Mouse (Mus musculus): ENCODE results near the gene Cd22. TPM values are rescaled to one million over a fixed set of nuclear protein-coding genes. Genes with fewer than 3 reads are reported as not detected.

Cd22 gene
- polyA plus RNA-seq, 1 experiment from 2014 or later, result not detected

GRCm38 (mm10) chr7:30826660-30827059, 53.5 kb downstream of the Cd22 start:
- DNase-seq (ENCODE audit: low spot score) (no peak), ATAC-seq (ENCODE audit: insufficient number of reproducible peaks, low FRiP score, low TSS enrichment, low read depth) (no peak)
- no peak overlapping the region for H3K4me2 ChIP-seq (ENCODE audit: low read depth, severe bottlenecking)
- no peak overlapping the region for H3K9ac ChIP-seq (ENCODE audit: low read length)
- no peaks in the 10 kb centered on the region for H3K4me1 ChIP-seq (ENCODE audit: control insufficient read depth, insufficient read depth, low read length)
- no peaks in the 10 kb centered on the region for H3K9me3 ChIP-seq (ENCODE audit: control insufficient read depth, low read length)
- H3K36me3 ChIP-seq (ENCODE audit: control insufficient read depth, insufficient read depth, low read length), result no peaks in the 10 kb centered on the region
- no peak overlapping the region for H3K4me3 ChIP-seq (ENCODE audit: low read depth, low read length)
- 87% methylated on average over 10 of the region's 10 CpGs for WGBS
- no peaks in the 10 kb centered on the region for H3K27me3 ChIP-seq (ENCODE audit: control insufficient read depth, insufficient read depth, low read length)
- no peak overlapping the region for H3K27ac ChIP-seq (replicated peaks; ENCODE audit: low read depth, low read length)

GRCm38 (mm10) chr7:30824306-30824705, 55.8 kb downstream of the Cd22 start:
- DNase-seq (ENCODE audit: low spot score), result no peak
- Histone ChIP-seq H3K4me2 (ENCODE audit: low read depth, severe bottlenecking) (no peak overlapping the region), H3K36me3 (ENCODE audit: control insufficient read depth, insufficient read depth, low read length) (no peaks in the 10 kb centered on the region), H3K4me3 (ENCODE audit: low read depth, low read length) (no peak overlapping the region), H3K4me1 (ENCODE audit: control insufficient read depth, insufficient read depth, low read length) (no peaks in the 10 kb centered on the region), H3K27me3 (ENCODE audit: control insufficient read depth, insufficient read depth, low read length) (no peaks in the 10 kb centered on the region), H3K9me3 (ENCODE audit: control insufficient read depth, low read length) (no peaks in the 10 kb centered on the region), H3K27ac (replicated peaks; ENCODE audit: low read depth, low read length) (no peak overlapping the region), H3K9ac (ENCODE audit: low read length) (no peak overlapping the region)
- ATAC-seq (ENCODE audit: insufficient number of reproducible peaks, low FRiP score, low TSS enrichment, low read depth), result no peak
- WGBS, result 92% methylated on average over 3 of the region's 3 CpGs

GRCm38 (mm10) chr7:30823675-30824074, 56.5 kb downstream of the Cd22 start, which contains the start of gene Ffar2:
Ffar2 (minus strand) TSS chr7:30823775.
- Histone ChIP-seq H3K27me3 (ENCODE audit: control insufficient read depth, insufficient read depth, low read length) (no peaks in the 10 kb centered on the region), H3K4me2 (ENCODE audit: low read depth, severe bottlenecking) (no peak within 1 kb of the TSS), H3K36me3 (ENCODE audit: control insufficient read depth, insufficient read depth, low read length) (no peaks in the 10 kb centered on the region), H3K4me3 (ENCODE audit: low read depth, low read length) (no peak within 1 kb of the TSS), H3K4me1 (ENCODE audit: control insufficient read depth, insufficient read depth, low read length) (no peaks in the 10 kb centered on the region), H3K27ac (replicated peaks; ENCODE audit: low read depth, low read length) (no peak within 1 kb of the TSS), H3K9me3 (ENCODE audit: control insufficient read depth, low read length) (no peaks in the 10 kb centered on the region), H3K9ac (ENCODE audit: low read length) (no peak within 1 kb of the TSS)
- WGBS, result 93% methylated on average over 18 of the region's 18 CpGs
- no peak for DNase-seq (ENCODE audit: low spot score)
- no peak for ATAC-seq (ENCODE audit: insufficient number of reproducible peaks, low FRiP score, low TSS enrichment, low read depth)

- Histone ChIP-seq H3K27ac (replicated peaks; ENCODE audit: low read depth, low read length) (no peak overlapping the region), H3K9ac (ENCODE audit: low read length) (no peak overlapping the region), H3K36me3 (ENCODE audit: control insufficient read depth, insufficient read depth, low read length) (no peaks in the 10 kb centered on the region), H3K9me3 (ENCODE audit: control insufficient read depth, low read length) (no peaks in the 10 kb centered on the region), H3K27me3 (ENCODE audit: control insufficient read depth, insufficient read depth, low read length) (no peaks in the 10 kb centered on the region), H3K4me1 (ENCODE audit: control insufficient read depth, insufficient read depth, low read length) (no peaks in the 10 kb centered on the region), H3K4me3 (ENCODE audit: low read depth, low read length) (no peak overlapping the region), H3K4me2 (ENCODE audit: low read depth, severe bottlenecking) (no peak overlapping the region)
- DNase-seq (ENCODE audit: low spot score) (no peak), ATAC-seq (ENCODE audit: insufficient number of reproducible peaks, low FRiP score, low TSS enrichment, low read depth) (no peak)
- 75% methylated on average over 5 of the region's 5 CpGs for WGBS
These were observed 58.6 kb downstream of the Cd22 start for GRCm38 (mm10) chr7:30821532-30821931.

GRCm38 (mm10) chr7:30820854-30821445, 59.2 kb downstream of the Cd22 start:
- Histone ChIP-seq H3K4me3 (ENCODE audit: low read depth, low read length) (no peak overlapping the region), H3K27ac (replicated peaks; ENCODE audit: low read depth, low read length) (no peak overlapping the region), H3K4me1 (ENCODE audit: control insufficient read depth, insufficient read depth, low read length) (no peaks in the 10 kb centered on the region), H3K9me3 (ENCODE audit: control insufficient read depth, low read length) (no peaks in the 10 kb centered on the region), H3K9ac (ENCODE audit: low read length) (no peak overlapping the region), H3K36me3 (ENCODE audit: control insufficient read depth, insufficient read depth, low read length) (no peaks in the 10 kb centered on the region), H3K27me3 (ENCODE audit: control insufficient read depth, insufficient read depth, low read length) (no peaks in the 10 kb centered on the region), H3K4me2 (ENCODE audit: low read depth, severe bottlenecking) (no peak overlapping the region)
- WGBS, result 82% methylated on average over 7 of the region's 7 CpGs
- no peak for ATAC-seq (ENCODE audit: insufficient number of reproducible peaks, low FRiP score, low TSS enrichment, low read depth)
- no peak for DNase-seq (ENCODE audit: low spot score)

GRCm38 (mm10) chr7:30820131-30820530, 60.0 kb downstream of the Cd22 start:
- Histone ChIP-seq H3K27me3 (ENCODE audit: control insufficient read depth, insufficient read depth, low read length) (no peaks in the 10 kb centered on the region), H3K4me3 (ENCODE audit: low read depth, low read length) (no peak overlapping the region), H3K27ac (replicated peaks; ENCODE audit: low read depth, low read length) (no peak overlapping the region), H3K9ac (ENCODE audit: low read length) (no peak overlapping the region), H3K36me3 (ENCODE audit: control insufficient read depth, insufficient read depth, low read length) (no peaks in the 10 kb centered on the region), H3K4me2 (ENCODE audit: low read depth, severe bottlenecking) (no peak overlapping the region), H3K9me3 (ENCODE audit: control insufficient read depth, low read length) (no peaks in the 10 kb centered on the region), H3K4me1 (ENCODE audit: control insufficient read depth, insufficient read depth, low read length) (no peaks in the 10 kb centered on the region)
- no peak for DNase-seq (ENCODE audit: low spot score)
- ATAC-seq (ENCODE audit: insufficient number of reproducible peaks, low FRiP score, low TSS enrichment, low read depth), result no peak
- 67% methylated on average over 6 of the region's 6 CpGs for WGBS

Other genes with a start within 250 kb of the Cd22 start
- gene Etv2, start 244.5 kb downstream of the Cd22 start, polyA plus RNA-seq (2014; fragmentation: Nextera tagmentation; extraction: Ambion mirVana), result 0.19 and 0.43 TPM in 2 replicates
- 125 and 126 TPM in 2 replicates for gene Rbm42, start 230.0 kb downstream of the Cd22 start, polyA plus RNA-seq (2014; fragmentation: Nextera tagmentation; extraction: Ambion mirVana)
- 62.1 and 67.3 TPM in 2 replicates for gene Haus5, start 215.3 kb downstream of the Cd22 start, polyA plus RNA-seq (2014; fragmentation: Nextera tagmentation; extraction: Ambion mirVana)
- not detected in 2 replicates for gene Pmis2, start 208.7 kb downstream of the Cd22 start, polyA plus RNA-seq (2014; fragmentation: Nextera tagmentation; extraction: Ambion mirVana)
- gene 2200002J24Rik, start 181.4 kb downstream of the Cd22 start, polyA plus RNA-seq (2014; fragmentation: Nextera tagmentation; extraction: Ambion mirVana), result not detected in 2 replicates
- gene Atp4a, start 168.1 kb downstream of the Cd22 start, polyA plus RNA-seq (2014; fragmentation: Nextera tagmentation; extraction: Ambion mirVana), result 0.28 and 0.41 TPM in 2 replicates
- gene Tmem147, start 150.8 kb downstream of the Cd22 start, polyA plus RNA-seq (2014; fragmentation: Nextera tagmentation; extraction: Ambion mirVana), result 143 and 149 TPM in 2 replicates
- 0.43 and 0.47 TPM in 2 replicates for gene Gapdhs, start 136.7 kb downstream of the Cd22 start, polyA plus RNA-seq (2014; fragmentation: Nextera tagmentation; extraction: Ambion mirVana)
- 0.27 and 1.3 TPM in 2 replicates for gene Sbsn, start 128.9 kb downstream of the Cd22 start, polyA plus RNA-seq (2014; fragmentation: Nextera tagmentation; extraction: Ambion mirVana)
- gene Dmkn, start 116.6 kb downstream of the Cd22 start, polyA plus RNA-seq (2014; fragmentation: Nextera tagmentation; extraction: Ambion mirVana), result not detected in 2 replicates
- gene Krtdap, start 92.4 kb downstream of the Cd22 start, polyA plus RNA-seq (2014; fragmentation: Nextera tagmentation; extraction: Ambion mirVana), result not detected in 2 replicates
- 0.10 TPM in 1 of 2 replicates, not detected in the other for gene Ffar2, start 56.6 kb downstream of the Cd22 start, polyA plus RNA-seq (2014; fragmentation: Nextera tagmentation; extraction: Ambion mirVana)
- gene Ffar3, start 24.2 kb downstream of the Cd22 start, polyA plus RNA-seq (2014; fragmentation: Nextera tagmentation; extraction: Ambion mirVana), result 0.09 TPM in 1 of 2 replicates, not detected in the other
- gene Ffar1, start 18.8 kb downstream of the Cd22 start, polyA plus RNA-seq (2014; fragmentation: Nextera tagmentation; extraction: Ambion mirVana), result not detected in 2 replicates
- 0.21 and 0.27 TPM in 2 replicates for gene Mag, start 34.5 kb upstream of the Cd22 start, polyA plus RNA-seq (2014; fragmentation: Nextera tagmentation; extraction: Ambion mirVana)
- gene Hamp2, start 44.3 kb upstream of the Cd22 start, polyA plus RNA-seq (2014; fragmentation: Nextera tagmentation; extraction: Ambion mirVana), result not detected in 2 replicates
- gene Hamp, start 63.7 kb upstream of the Cd22 start, polyA plus RNA-seq (2014; fragmentation: Nextera tagmentation; extraction: Ambion mirVana), result not detected in 2 replicates
- 25.5 and 29.7 TPM in 2 replicates for gene Usf2, start 76.5 kb upstream of the Cd22 start, polyA plus RNA-seq (2014; fragmentation: Nextera tagmentation; extraction: Ambion mirVana)
- gene Lsr, start 93.1 kb upstream of the Cd22 start, polyA plus RNA-seq (2014; fragmentation: Nextera tagmentation; extraction: Ambion mirVana), result 25.7 and 27.5 TPM in 2 replicates
- 0.81 and 1.2 TPM in 2 replicates for gene Fam187b, start 93.4 kb upstream of the Cd22 start, polyA plus RNA-seq (2014; fragmentation: Nextera tagmentation; extraction: Ambion mirVana)
- gene Fxyd5, start 162.1 kb upstream of the Cd22 start, polyA plus RNA-seq (2014; fragmentation: Nextera tagmentation; extraction: Ambion mirVana), result 10.8 and 11.5 TPM in 2 replicates
- gene Fxyd7, start 171.1 kb upstream of the Cd22 start, polyA plus RNA-seq (2014; fragmentation: Nextera tagmentation; extraction: Ambion mirVana), result 2.9 and 3.1 TPM in 2 replicates
- gene Fxyd1, start 176.9 kb upstream of the Cd22 start, polyA plus RNA-seq (2014; fragmentation: Nextera tagmentation; extraction: Ambion mirVana), result 12.5 and 13.7 TPM in 2 replicates
- 0.10 and 0.23 TPM in 2 replicates for gene Lgi4, start 179.0 kb upstream of the Cd22 start, polyA plus RNA-seq (2014; fragmentation: Nextera tagmentation; extraction: Ambion mirVana)
- gene Fxyd3, start 196.4 kb upstream of the Cd22 start, polyA plus RNA-seq (2014; fragmentation: Nextera tagmentation; extraction: Ambion mirVana), result 12.9 and 17.5 TPM in 2 replicates
- 2.2 and 2.3 TPM in 2 replicates for gene Hpn, start 234.9 kb upstream of the Cd22 start, polyA plus RNA-seq (2014; fragmentation: Nextera tagmentation; extraction: Ambion mirVana)
- 0.51 and 1.0 TPM in 2 replicates for gene Scn1b, start 246.7 kb upstream of the Cd22 start, polyA plus RNA-seq (2014; fragmentation: Nextera tagmentation; extraction: Ambion mirVana)